8 mouse cellular contexts compared by ENCODE assay signal in genomic region chr8:84810896-84811295, GRCm38 (mm10). TPM values are rescaled to one million over a fixed set of nuclear protein-coding genes. Genes with fewer than 3 reads are reported as not detected.
DNase-seq lines count a peak whose midpoint lies in the region; ATAC-seq lines count a peak whose summit lies in the region.

No protein-coding gene starts in this region.

- peak overlapping the region; percentile 54 for H3K4me2 ChIP-seq in hindbrain, embryonic 14.5 days (replicated peaks)

- no peaks in the 10 kb centered on the region for H3K36me3 ChIP-seq in hindbrain, embryonic 14.5 days (replicated peaks; ENCODE audit: control insufficient read depth, insufficient read depth)

- H3K27ac ChIP-seq in hindbrain, embryonic 14.5 days, result peak overlapping the region; percentile 71

- peak; percentile 82 for DNase-seq in T-cell, adult 2 months (ENCODE audit: low spot score)
- peak; percentile 98 for DNase-seq in cerebellum, postnatal 36 days
- DNase-seq in frontal cortex, postnatal 36 days (ENCODE audit: low spot score in 2 of 2), result peak; percentile 98
- peak; percentile 91 for DNase-seq in hindbrain, embryonic 14.5 days (ENCODE audit: low spot score)
- DNase-seq in layer of hippocampus, postnatal 36 days, result peak; percentile 97 to 98
- DNase-seq in lung, postnatal 14 days, result peak; percentile 97
- DNase-seq in ovary, postnatal 36 days (ENCODE audit: low spot score), result peak; percentile 96
- DNase-seq in thymus, postnatal 25 days, result peak; percentile 86

- H3K27me3 ChIP-seq in hindbrain, embryonic 14.5 days (ENCODE audit: control insufficient read depth, insufficient read depth, low read length), result peaks cover 20% of the 10 kb centered on the region

- WGBS in hindbrain, embryonic 14.5 days, result 1% methylated on average over 32 of the region's 32 CpGs

- H3K4me3 ChIP-seq in hindbrain, embryonic 14.5 days (replicated peaks; ENCODE audit: low read length), result peak overlapping the region; percentile 26

- peaks cover 15% of the 10 kb centered on the region for H3K4me1 ChIP-seq in hindbrain, embryonic 14.5 days (replicated peaks; ENCODE audit: control insufficient read depth, insufficient read depth, low read length)

- no peaks in the 10 kb centered on the region for H3K9me3 ChIP-seq in hindbrain, embryonic 14.5 days (ENCODE audit: control insufficient read depth, low read length)

- peak; percentile 83 for ATAC-seq in hindbrain, embryonic 14.5 days (ENCODE audit: low FRiP score)

- peak overlapping the region; percentile 46 for H3K9ac ChIP-seq in hindbrain, embryonic 14.5 days

RNA-seq across cellular contexts. Expression of gene Nfix, which starts 10.8 kb away (rescaled TPM):
- 78.8 and 82.4 TPM in 2 replicates for polyA plus RNA-seq in hindbrain, embryonic 14.5 days (2014; fragmentation: Nextera tagmentation; extraction: Ambion mirVana)
- total RNA-seq in layer of hippocampus, postnatal 36 days (2021), result 100 to 1,000 TPM; 387 to 434 TPM

RNA-seq across cellular contexts. Expression of gene Dand5, which starts 11.7 kb away (rescaled TPM):
- polyA plus RNA-seq in hindbrain, embryonic 14.5 days (2014; fragmentation: Nextera tagmentation; extraction: Ambion mirVana), result 13.5 and 14.6 TPM in 2 replicates
- total RNA-seq in layer of hippocampus, postnatal 36 days (2021), result 10 to 100 TPM in 1 of 2 experiments, 1 to 10 TPM in 1; 9.4 to 10.5 TPM

RNA-seq across cellular contexts. Expression of gene Gadd45gip1, which starts 20.4 kb away (rescaled TPM):
- 35.0 and 37.4 TPM in 2 replicates for polyA plus RNA-seq in hindbrain, embryonic 14.5 days (2014; fragmentation: Nextera tagmentation; extraction: Ambion mirVana)
- 10 to 100 TPM; 23.2 to 25.7 TPM for total RNA-seq in layer of hippocampus, postnatal 36 days (2021)

RNA-seq across cellular contexts. Expression of gene Rad23a, which starts 29.6 kb away (rescaled TPM):
- polyA plus RNA-seq in hindbrain, embryonic 14.5 days (2014; fragmentation: Nextera tagmentation; extraction: Ambion mirVana), result 75.7 and 81.1 TPM in 2 replicates
- total RNA-seq in layer of hippocampus, postnatal 36 days (2021), result 10 to 100 TPM; 67.9 to 68.5 TPM

RNA-seq across cellular contexts. Expression of gene Calr, which starts 35.8 kb away (rescaled TPM):
- 574 and 709 TPM in 2 replicates for polyA plus RNA-seq in hindbrain, embryonic 14.5 days (2014; fragmentation: Nextera tagmentation; extraction: Ambion mirVana)
- 100 to 1,000 TPM; 557 to 631 TPM for total RNA-seq in layer of hippocampus, postnatal 36 days (2021)

Comparison
In these comparisons a context has a peak if more than half of its experiments do, and no peak if none do; other contexts are left out.
1. Peak in every context shown above with its lines: DNase-seq, ATAC-seq, H3K4me3 ChIP-seq and H3K27ac ChIP-seq.